Mouse (Mus musculus) limb, embryonic 14.5 days (tissue): ENCODE results near the gene Ugt1a2. TPM values are rescaled to one million over a fixed set of nuclear protein-coding genes. Genes with fewer than 3 reads are reported as not detected.

Experiments
- ATAC-seq: fragments of 200-750 bp; cut with Nextera tagmentation; 2 replicates; pipeline ENCODE4 v1.8.0; 2017; ENCODE audit warnings: low read depth, moderate number of reproducible peaks, moderate TSS enrichment; ENCODE audit not compliant: low FRiP score
- DNase-seq: peaks from one replicate; pipeline ENCODE4 v3.0.0-alpha.2; 2015; ENCODE audit warnings: low spot score
- H3K27ac ChIP-seq: fragments of 300-500 bp; sonication (generic); replicated peaks from 2 replicates; pipeline ENCODE4 v1.5.1; 2014; ENCODE audit warnings: low read depth, mild to moderate bottlenecking, low read length, moderate library complexity, mixed read lengths
- H3K27me3 ChIP-seq: fragments of 300-500 bp; sonication (generic); 2 replicates; pipeline ENCODE4 v1.6.1; 2014; ENCODE audit warnings: low read length, mixed read lengths; ENCODE audit not compliant: control insufficient read depth, insufficient read depth
- H3K36me3 ChIP-seq: fragments of 300-500 bp; sonication (generic); 2 replicates; pipeline ENCODE4 v1.6.1; 2014; ENCODE audit warnings: mild to moderate bottlenecking, low read length, moderate library complexity, mixed read lengths; ENCODE audit not compliant: control insufficient read depth, insufficient read depth
- H3K4me1 ChIP-seq: fragments of 300-500 bp; sonication (generic); 2 replicates; pipeline ENCODE4 v1.6.1; 2014; ENCODE audit warnings: antibody characterized with exemption, low read length, mixed read lengths; ENCODE audit not compliant: control insufficient read depth, insufficient read depth
- H3K4me2 ChIP-seq: fragments of 300-500 bp; sonication (generic); replicated peaks from 2 replicates; pipeline ENCODE4 v1.6.1; 2014; ENCODE audit warnings: low read depth, mild to moderate bottlenecking, low read length, moderate library complexity; ENCODE audit not compliant: severe bottlenecking
- H3K4me3 ChIP-seq: fragments of 300-500 bp; sonication (generic); replicated peaks from 2 replicates; pipeline ENCODE4 v1.5.1; 2014; ENCODE audit warnings: low read length
- H3K9ac ChIP-seq: fragments of 300-500 bp; sonication (generic); 2 replicates; pipeline ENCODE4 v1.6.1; 2014; ENCODE audit warnings: mild to moderate bottlenecking, low read depth, low read length, moderate library complexity; ENCODE audit not compliant: severe bottlenecking
- H3K9me3 ChIP-seq: fragments of 300-500 bp; sonication (generic); 2 replicates; pipeline ENCODE4 v1.6.1; 2016; ENCODE audit warnings: low read length; ENCODE audit not compliant: control insufficient read depth
- POLR2A ChIP-seq: fragments of 200-500 bp; IDR thresholded peaks from 2 replicates; pipeline ENCODE4 v1.8.0; 2012; ENCODE audit warnings: inconsistent platforms, mild to moderate bottlenecking, moderate library complexity, borderline replicate concordance; ENCODE audit not compliant: insufficient read depth, insufficient read length; ENCODE audit errors: extremely low read depth
- WGBS: fragments of 180-500 bp; shearing (Covaris S2); extraction: QIAGEN DNeasy Blood & Tissue Kit; methylation state at CpG from one replicate; pipeline ENCODE4 v1.1.7; 2014; 5-methylcytosine and 5-hydroxymethylcytosine counted together
- polyA plus RNA-seq, 2 experiments: library from polyadenylated mRNA; depleted of rRNA in 1 of 2; stranded (reverse) in 1 of 2; unstranded in 1 of 2; fragments of >200 nt; fragmentation: Nextera tagmentation in 1 of 2; extraction: Ambion mirVana in 1 of 2; gene quantifications; 2 replicates each; pipeline versions ENCODE4 v1.2.1 to v1.2.3; 2012 to 2014

Ugt1a2 gene
- polyA plus RNA-seq, 2 experiments = 0.04 TPM; not detected in 1

- Histone ChIP-seq H3K36me3 (peaks cover 77% of the 10 kb centered on the region), H3K9me3 (peaks cover 9% of the 10 kb centered on the region; the same call in 1 of the 2 replicates), H3K27me3 (no peaks in the 10 kb centered on the region), H3K4me2 (no peak overlapping the region), H3K4me3 (no peak overlapping the region), H3K9ac (no peak overlapping the region), H3K27ac (no peak overlapping the region), H3K4me1 (no peaks in the 10 kb centered on the region)
- ATAC-seq (peak; percentile 7; the same call in 1 of the 2 replicates), DNase-seq (peak; percentile 95)
- TF ChIP-seq POLR2A = no peak
- 79% methylated on average over 4 of the region's 4 CpGs for WGBS
Observed at GRCm38 (mm10) chr1:88262255-88262654, 61.9 kb downstream of the Ugt1a2 start.

- Histone ChIP-seq H3K9me3 (0 out of 2 replicates have a peak, but pooled peaks cover 2% of the 10 kb centered on the region), H3K27me3 (no peaks in the 10 kb centered on the region), H3K36me3 (peaks cover 84% of the 10 kb centered on the region), H3K4me2 (no peak overlapping the region), H3K4me3 (no peak overlapping the region), H3K27ac (no peak overlapping the region), H3K4me1 (no peaks in the 10 kb centered on the region), H3K9ac (no peak overlapping the region)
- TF ChIP-seq POLR2A = no peak
- 73% methylated on average over 6 of the region's 6 CpGs for WGBS
- ATAC-seq (no peak), DNase-seq (no peak)
Observed at GRCm38 (mm10) chr1:88262961-88263360, 62.6 kb downstream of the Ugt1a2 start.

- no peak overlapping the region for H3K27ac ChIP-seq
- TF ChIP-seq POLR2A = no peak
- no peaks in the 10 kb centered on the region for H3K27me3 ChIP-seq
- H3K36me3 ChIP-seq = peaks cover 93% of the 10 kb centered on the region
- no peak for ATAC-seq
- no peak overlapping the region for H3K4me2 ChIP-seq
- no peak for DNase-seq
- no peak overlapping the region for H3K4me3 ChIP-seq
- no peaks in the 10 kb centered on the region for H3K4me1 ChIP-seq
- no peak overlapping the region for H3K9ac ChIP-seq
- whole genome bisulfite sequencing = 91% methylated on average over 5 of the region's 5 CpGs
- H3K9me3 ChIP-seq = no peaks in the 10 kb centered on the region
Observed at GRCm38 (mm10) chr1:88263778-88264177, 63.4 kb downstream of the Ugt1a2 start.

- Histone ChIP-seq H3K4me2 (no peak overlapping the region), H3K9ac (no peak overlapping the region), H3K4me3 (no peak overlapping the region), H3K4me1 (no peaks in the 10 kb centered on the region), H3K36me3 (peaks cover 98% of the 10 kb centered on the region), H3K9me3 (no peaks in the 10 kb centered on the region), H3K27me3 (no peaks in the 10 kb centered on the region), H3K27ac (no peak overlapping the region)
- no peak for DNase-seq
- 88% methylated on average over 7 of the region's 7 CpGs for WGBS
- ATAC-seq = no peak
- no peak for TF ChIP-seq POLR2A
Observed at GRCm38 (mm10) chr1:88264237-88264868, 64.0 kb downstream of the Ugt1a2 start.

- Histone ChIP-seq H3K27ac (no peak overlapping the region), H3K4me2 (no peak overlapping the region), H3K27me3 (no peaks in the 10 kb centered on the region), H3K9me3 (no peaks in the 10 kb centered on the region), H3K4me1 (no peaks in the 10 kb centered on the region), H3K4me3 (no peak overlapping the region), H3K36me3 (peaks cover 100% of the 10 kb centered on the region), H3K9ac (no peak overlapping the region)
- ATAC-seq = no peak
- TF ChIP-seq POLR2A = no peak
- DNase-seq = no peak
- 83% methylated on average over 4 of the region's 4 CpGs for WGBS
Observed at GRCm38 (mm10) chr1:88264869-88265240, 64.5 kb downstream of the Ugt1a2 start.
